Mouse (Mus musculus): ENCODE measurements around the gene Heca. TPM values are rescaled to one million over a fixed set of nuclear protein-coding genes. Genes with fewer than 3 reads are reported as not detected.

Heca gene
- polyA plus RNA-seq (2014; fragmentation: Nextera tagmentation; extraction: Ambion mirVana), result 5.2 and 6.7 TPM in 2 replicates

DNA sequence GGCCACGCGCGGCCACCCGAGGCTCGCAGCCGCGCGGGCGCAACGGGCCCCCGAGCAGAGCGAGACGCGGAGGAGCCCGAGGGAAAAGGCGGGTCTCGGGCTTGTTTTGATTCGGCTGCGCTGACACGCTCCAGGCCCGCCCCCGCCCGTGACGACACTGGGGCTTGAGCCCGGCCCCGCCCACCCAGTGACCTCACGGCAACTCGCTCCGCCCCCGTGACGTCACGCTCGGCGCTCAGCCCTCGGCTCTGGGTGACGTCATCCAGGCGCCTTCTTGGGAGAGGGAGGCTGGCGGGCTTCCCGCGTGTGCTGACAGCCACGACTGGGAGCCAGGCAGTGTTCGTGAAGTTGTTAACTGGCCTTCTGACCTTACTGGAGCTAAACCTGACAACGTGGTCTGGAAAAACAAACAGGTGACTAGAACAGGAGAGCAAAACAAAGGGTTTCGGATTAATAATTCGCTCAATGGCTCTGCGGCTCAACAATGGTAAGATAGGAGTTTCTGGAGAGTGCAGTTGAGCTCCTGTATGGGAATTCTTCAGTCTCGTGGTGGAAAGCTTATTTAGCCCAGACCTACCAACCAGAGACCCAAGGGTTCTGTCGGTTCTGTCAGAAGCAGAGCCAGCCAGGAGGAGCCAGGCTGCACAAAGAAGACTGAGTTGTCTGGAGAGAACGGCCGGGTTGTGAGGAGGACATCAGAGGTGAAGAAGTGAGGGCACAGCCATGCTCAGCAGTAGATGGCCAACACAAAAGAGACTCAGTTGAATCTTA lies at the start of gene Heca:
TSS of gene Heca (minus strand) at position 108 of the 771 bp plus-strand sequence.
- peak; percentile 94 for ATAC-seq (ENCODE audit: insufficient number of reproducible peaks, insufficient read depth, low FRiP score, low read depth)
- Histone ChIP-seq H3K4me2 (replicated peaks; ENCODE audit: low read depth, low read length) (peak within 1 kb of the TSS; percentile 51), H3K27ac (ENCODE audit: low read length) (peak within 1 kb of the TSS; percentile 83), H3K27me3 (ENCODE audit: control insufficient read depth, insufficient read depth, low read length) (no peaks in the 10 kb centered on the region), H3K4me3 (ENCODE audit: low read depth, low read length) (peak within 1 kb of the TSS; percentile 76), H3K9me3 (ENCODE audit: control insufficient read depth, low read depth, low read length) (no peaks in the 10 kb centered on the region), H3K9ac (replicated peaks; ENCODE audit: low read depth, low read length) (peak within 1 kb of the TSS; percentile 86), H3K4me1 (ENCODE audit: control insufficient read depth, insufficient read depth, low read length) (peaks cover 5% of the 10 kb centered on the region; the same call in 1 of the 2 replicates), H3K36me3 (ENCODE audit: control insufficient read depth, insufficient read depth, low read length) (no peaks in the 10 kb centered on the region)
- 6% methylated on average over 45 of the region's 50 CpGs for WGBS

DNA sequence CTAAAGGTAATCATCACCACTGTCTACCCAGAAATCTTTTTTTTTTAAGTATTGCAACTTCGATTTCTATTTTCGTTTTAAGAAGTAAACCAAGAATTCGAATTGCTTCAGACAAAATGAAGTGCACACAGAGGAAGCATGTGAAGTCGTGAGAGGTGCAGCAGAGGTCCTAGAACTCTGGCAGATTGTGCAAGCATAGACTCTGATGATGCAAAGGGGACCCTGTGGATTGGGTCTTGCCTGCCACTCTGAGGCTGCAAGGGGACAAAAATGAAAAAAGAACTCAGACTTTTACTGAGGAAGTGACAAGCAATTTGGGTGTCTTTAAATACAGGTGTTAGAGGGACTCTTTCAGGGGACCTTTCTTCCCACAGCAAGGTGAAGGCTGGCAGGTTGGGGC lies 42.7 kb upstream of the Heca start:
- WGBS, result 82% methylated on average over 4 of the region's 4 CpGs
- no peak for ATAC-seq (ENCODE audit: insufficient number of reproducible peaks, insufficient read depth, low FRiP score, low read depth)

DNA sequence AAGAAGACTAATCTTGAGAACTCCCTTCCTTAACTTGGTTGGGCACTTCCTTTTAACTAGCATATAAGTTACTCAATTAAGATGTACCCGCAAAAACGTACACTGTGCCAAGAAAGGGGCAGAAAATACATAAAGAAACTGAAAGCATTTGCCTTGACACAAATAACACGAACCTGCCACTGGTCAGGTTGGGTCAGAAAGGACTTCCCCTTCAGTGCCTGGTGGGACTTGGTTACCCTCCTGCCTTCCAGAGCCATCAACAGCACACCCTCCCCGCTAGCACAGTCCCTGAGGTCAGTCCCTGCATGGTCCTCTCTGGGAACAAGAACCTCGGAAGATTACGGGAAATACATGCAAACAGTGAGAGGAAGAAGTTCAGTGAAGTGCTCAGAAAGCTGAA lies 41.3 kb upstream of the Heca start:
- ATAC-seq (ENCODE audit: insufficient number of reproducible peaks, insufficient read depth, low FRiP score, low read depth), result no peak
- no peak overlapping the region for H3K27ac ChIP-seq (ENCODE audit: low read length)
- H3K9ac ChIP-seq (replicated peaks; ENCODE audit: low read depth, low read length), result no peak overlapping the region
- H3K4me3 ChIP-seq (ENCODE audit: low read depth, low read length), result no peak overlapping the region
- no peaks in the 10 kb centered on the region for H3K27me3 ChIP-seq (ENCODE audit: control insufficient read depth, insufficient read depth, low read length)
- WGBS, result 71% methylated on average over 6 of the region's 6 CpGs
- no peak overlapping the region for H3K4me2 ChIP-seq (replicated peaks; ENCODE audit: low read depth, low read length)
- no peaks in the 10 kb centered on the region for H3K36me3 ChIP-seq (ENCODE audit: control insufficient read depth, insufficient read depth, low read length)
- H3K4me1 ChIP-seq (ENCODE audit: control insufficient read depth, insufficient read depth, low read length), result no peaks in the 10 kb centered on the region
- H3K9me3 ChIP-seq (ENCODE audit: control insufficient read depth, low read depth, low read length), result no peaks in the 10 kb centered on the region

More for the DNA sequence above, 42.7 kb upstream of the Heca start:
- Histone ChIP-seq H3K27ac (ENCODE audit: low read length) (no peak overlapping the region), H3K9me3 (ENCODE audit: control insufficient read depth, low read depth, low read length) (no peaks in the 10 kb centered on the region), H3K27me3 (ENCODE audit: control insufficient read depth, insufficient read depth, low read length) (no peaks in the 10 kb centered on the region), H3K4me1 (ENCODE audit: control insufficient read depth, insufficient read depth, low read length) (no peaks in the 10 kb centered on the region), H3K36me3 (ENCODE audit: control insufficient read depth, insufficient read depth, low read length) (no peaks in the 10 kb centered on the region), H3K4me3 (ENCODE audit: low read depth, low read length) (no peak overlapping the region), H3K9ac (replicated peaks; ENCODE audit: low read depth, low read length) (no peak overlapping the region), H3K4me2 (replicated peaks; ENCODE audit: low read depth, low read length) (no peak overlapping the region)

DNA sequence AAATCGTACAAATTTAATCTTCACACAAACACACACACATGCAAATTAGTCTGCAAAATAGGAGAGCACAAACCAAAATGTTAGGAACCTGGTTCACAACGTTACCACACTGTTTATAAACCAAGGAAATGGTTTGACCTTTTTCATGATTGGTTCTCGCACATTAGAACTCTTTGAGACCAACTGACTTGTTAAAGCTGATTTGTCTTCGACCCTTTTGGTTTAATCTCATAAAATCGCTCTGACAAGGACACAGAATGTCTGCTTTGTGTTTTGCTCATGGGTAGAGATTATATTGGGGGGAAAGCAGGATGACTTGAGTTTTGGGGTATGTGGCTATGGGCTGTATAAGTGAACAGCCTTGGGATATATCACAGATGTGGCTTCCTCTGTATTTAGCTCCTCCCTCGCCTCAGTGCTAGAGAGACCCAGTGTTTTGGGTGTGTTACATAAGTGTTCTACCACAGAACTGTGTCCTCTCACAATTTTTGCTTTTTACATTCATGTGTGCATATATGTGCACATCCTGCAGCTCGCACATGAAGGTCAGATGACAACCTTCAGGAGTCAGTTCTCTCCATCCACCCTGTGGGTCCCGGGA lies 40.1 kb upstream of the Heca start:
- H3K27me3 ChIP-seq (ENCODE audit: control insufficient read depth, insufficient read depth, low read length), result no peaks in the 10 kb centered on the region
- H3K4me1 ChIP-seq (ENCODE audit: control insufficient read depth, insufficient read depth, low read length), result no peaks in the 10 kb centered on the region
- H3K4me2 ChIP-seq (replicated peaks; ENCODE audit: low read depth, low read length), result no peak overlapping the region
- no peaks in the 10 kb centered on the region for H3K9me3 ChIP-seq (ENCODE audit: control insufficient read depth, low read depth, low read length)
- H3K36me3 ChIP-seq (ENCODE audit: control insufficient read depth, insufficient read depth, low read length), result no peaks in the 10 kb centered on the region
- no peak for ATAC-seq (ENCODE audit: insufficient number of reproducible peaks, insufficient read depth, low FRiP score, low read depth)
- H3K9ac ChIP-seq (replicated peaks; ENCODE audit: low read depth, low read length), result no peak overlapping the region
- no peak overlapping the region for H3K4me3 ChIP-seq (ENCODE audit: low read depth, low read length)
- WGBS, result 80% methylated on average over 8 of the region's 8 CpGs
- H3K27ac ChIP-seq (ENCODE audit: low read length), result no peak overlapping the region

DNA sequence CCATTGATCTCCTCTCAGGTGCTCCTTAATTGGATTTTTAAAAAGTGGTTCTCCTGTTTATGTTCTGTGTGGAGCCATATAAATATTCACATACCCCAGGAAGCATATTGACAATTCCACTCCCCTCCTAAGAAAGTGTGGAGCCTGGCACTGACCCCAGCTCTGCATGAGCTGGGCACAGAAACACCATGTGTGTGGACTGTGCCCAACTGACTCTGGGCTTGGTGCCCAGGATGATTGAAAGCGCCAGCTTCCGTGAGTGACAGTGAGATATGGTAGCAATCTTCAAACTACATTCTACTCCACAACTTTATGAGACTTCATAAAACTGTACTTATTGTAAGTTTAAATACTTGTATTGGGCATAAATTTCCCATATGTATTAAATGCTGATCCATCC lies 35.4 kb upstream of the Heca start:
- Histone ChIP-seq H3K36me3 (ENCODE audit: control insufficient read depth, insufficient read depth, low read length) (no peaks in the 10 kb centered on the region), H3K27ac (ENCODE audit: low read length) (no peak overlapping the region), H3K9ac (replicated peaks; ENCODE audit: low read depth, low read length) (no peak overlapping the region), H3K4me2 (replicated peaks; ENCODE audit: low read depth, low read length) (no peak overlapping the region), H3K9me3 (ENCODE audit: control insufficient read depth, low read depth, low read length) (no peaks in the 10 kb centered on the region), H3K4me3 (ENCODE audit: low read depth, low read length) (no peak overlapping the region), H3K4me1 (ENCODE audit: control insufficient read depth, insufficient read depth, low read length) (no peaks in the 10 kb centered on the region), H3K27me3 (ENCODE audit: control insufficient read depth, insufficient read depth, low read length) (no peaks in the 10 kb centered on the region)
- WGBS, result 97% methylated on average over 2 of the region's 2 CpGs
- ATAC-seq (ENCODE audit: insufficient number of reproducible peaks, insufficient read depth, low FRiP score, low read depth), result no peak

DNA sequence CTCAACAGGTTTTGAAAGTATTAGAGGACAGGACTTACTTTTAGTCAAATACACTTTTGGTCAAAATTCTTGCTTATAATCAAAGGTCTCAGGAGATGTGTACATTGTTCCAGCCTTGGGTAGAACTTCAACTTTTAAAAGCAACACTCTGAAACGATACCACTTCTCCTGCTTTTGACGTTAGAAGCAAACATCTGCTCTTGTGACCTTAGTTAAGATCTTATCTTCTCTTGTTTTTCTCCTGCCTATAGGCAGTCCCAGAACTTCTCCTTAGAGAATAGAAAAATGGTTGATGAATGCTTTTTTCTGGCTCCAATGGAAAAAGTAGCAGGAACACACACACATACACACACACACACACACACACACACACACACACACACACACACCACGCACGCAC lies 18.2 kb upstream of the Heca start:
- Histone ChIP-seq H3K4me1 (ENCODE audit: control insufficient read depth, insufficient read depth, low read length) (no peaks in the 10 kb centered on the region), H3K27me3 (ENCODE audit: control insufficient read depth, insufficient read depth, low read length) (no peaks in the 10 kb centered on the region), H3K4me3 (ENCODE audit: low read depth, low read length) (no peak overlapping the region), H3K4me2 (replicated peaks; ENCODE audit: low read depth, low read length) (no peak overlapping the region), H3K36me3 (ENCODE audit: control insufficient read depth, insufficient read depth, low read length) (no peaks in the 10 kb centered on the region), H3K27ac (ENCODE audit: low read length) (no peak overlapping the region), H3K9ac (replicated peaks; ENCODE audit: low read depth, low read length) (no peak overlapping the region), H3K9me3 (ENCODE audit: control insufficient read depth, low read depth, low read length) (no peaks in the 10 kb centered on the region)
- ATAC-seq (ENCODE audit: insufficient number of reproducible peaks, insufficient read depth, low FRiP score, low read depth), result no peak
- 47% methylated on average over 4 of the region's 4 CpGs for WGBS

DNA sequence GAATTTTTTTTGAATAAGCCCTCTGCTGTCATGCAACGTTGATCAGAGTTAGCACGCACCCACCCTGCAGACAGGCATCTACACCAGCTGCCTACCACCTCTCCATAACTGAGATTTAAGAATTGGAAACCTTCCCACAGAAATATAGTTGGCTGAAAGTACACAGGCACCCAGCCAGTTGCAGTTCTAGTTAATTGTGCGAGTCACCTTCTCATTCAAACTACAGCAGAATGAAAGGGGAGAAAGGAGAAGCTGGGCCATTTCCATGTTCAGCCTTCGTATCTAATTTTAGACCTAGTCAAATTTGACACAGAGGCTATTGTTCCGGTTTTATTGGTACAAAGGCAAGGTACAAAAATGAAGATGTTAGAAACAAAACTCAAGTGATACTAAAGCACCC lies 2.9 kb upstream of the Heca start:
- WGBS, result 86% methylated on average over 5 of the region's 5 CpGs

DNA sequence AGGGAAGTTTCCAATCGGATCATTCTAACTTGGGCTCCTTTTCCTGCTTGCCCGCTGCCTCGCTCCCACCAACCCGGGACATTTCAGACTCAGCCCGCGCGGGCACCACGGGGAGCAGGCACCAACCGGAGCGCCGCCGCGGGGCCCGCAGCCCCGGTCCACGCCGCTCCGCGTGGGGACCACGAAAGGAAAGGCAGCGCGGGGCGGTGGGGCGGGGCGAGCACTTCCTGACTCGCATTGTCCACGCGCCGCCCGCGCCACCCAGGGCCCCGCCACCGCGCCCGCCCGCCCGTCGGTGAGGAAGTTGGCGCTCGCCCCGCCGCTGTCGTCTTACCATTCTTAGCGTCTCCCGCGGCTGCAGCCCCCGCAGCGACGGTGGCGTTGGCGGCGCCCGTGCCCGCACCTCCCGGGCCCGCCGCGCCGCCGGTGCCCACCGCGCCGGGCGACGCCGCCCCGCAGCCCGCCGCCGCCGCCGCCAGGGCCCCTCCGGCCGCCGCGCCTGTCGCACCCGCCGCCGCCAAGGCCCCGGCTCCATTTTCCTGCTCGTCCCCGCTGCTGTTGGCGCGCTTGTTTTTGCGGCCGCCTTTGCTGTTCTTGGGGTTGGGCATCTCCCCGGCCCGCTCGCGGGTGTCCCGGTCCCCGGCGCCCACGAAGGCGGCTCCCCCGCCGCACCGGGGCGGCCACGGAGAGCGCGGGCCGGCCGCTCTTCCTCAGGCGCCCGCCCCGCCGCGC lies 526 bp downstream of the Heca start:
- Histone ChIP-seq H3K4me2 (replicated peaks; ENCODE audit: low read depth, low read length) (peak overlapping the region; percentile 51), H3K4me1 (ENCODE audit: control insufficient read depth, insufficient read depth, low read length) (peaks cover 5% of the 10 kb centered on the region; the same call in 1 of the 2 replicates), H3K27ac (ENCODE audit: low read length) (peak overlapping the region; percentile 83; the same call in 1 of the 2 replicates), H3K4me3 (ENCODE audit: low read depth, low read length) (peak overlapping the region; percentile 76), H3K9me3 (ENCODE audit: control insufficient read depth, low read depth, low read length) (no peaks in the 10 kb centered on the region), H3K9ac (replicated peaks; ENCODE audit: low read depth, low read length) (peak overlapping the region; percentile 86), H3K36me3 (ENCODE audit: control insufficient read depth, insufficient read depth, low read length) (no peaks in the 10 kb centered on the region), H3K27me3 (ENCODE audit: control insufficient read depth, insufficient read depth, low read length) (no peaks in the 10 kb centered on the region)
- peak; percentile 33 for ATAC-seq (ENCODE audit: insufficient number of reproducible peaks, insufficient read depth, low FRiP score, low read depth)
- under 1% methylated on average over 59 of the region's 110 CpGs for WGBS

More for the DNA sequence above, 2.9 kb upstream of the Heca start:
- no peak for ATAC-seq (ENCODE audit: insufficient number of reproducible peaks, insufficient read depth, low FRiP score, low read depth)
- Histone ChIP-seq H3K4me2 (replicated peaks; ENCODE audit: low read depth, low read length) (no peak overlapping the region), H3K9me3 (ENCODE audit: control insufficient read depth, low read depth, low read length) (peaks cover 4% of the 10 kb centered on the region; the same call in 1 of the 2 replicates), H3K27me3 (ENCODE audit: control insufficient read depth, insufficient read depth, low read length) (no peaks in the 10 kb centered on the region), H3K4me1 (ENCODE audit: control insufficient read depth, insufficient read depth, low read length) (peaks cover 5% of the 10 kb centered on the region; the same call in 1 of the 2 replicates), H3K9ac (replicated peaks; ENCODE audit: low read depth, low read length) (no peak overlapping the region), H3K27ac (ENCODE audit: low read length) (no peak overlapping the region), H3K4me3 (ENCODE audit: low read depth, low read length) (no peak overlapping the region), H3K36me3 (ENCODE audit: control insufficient read depth, insufficient read depth, low read length) (no peaks in the 10 kb centered on the region)
